Mouse (Mus musculus) naive thymus-derived CD4-positive, alpha-beta T cell, adult 2 months (primary cell): ENCODE data around the gene Vmn1r8.
"Not testable (repeated sequence)": the region's sequence is repeated elsewhere in the genome, so short reads cannot be mapped to it uniquely, and the experiment has no call there.

Experiments
- DNase-seq: peaks from one replicate; pipeline ENCODE4 v3.0.0-alpha.2; 2011; ENCODE audit warnings: low read depth

Gene Vmn1r8

GRCm38 (mm10) chr6:57031984-57032383 lies at the start of gene Vmn1r8:
Vmn1r8 (plus strand) TSS chr6:57032284.
- DNase-seq = no peak

- DNase-seq = no peak
Observed at GRCm38 (mm10) chr6:56996943-56997342, 35.1 kb upstream of the Vmn1r8 start, which contains the start of gene Vmn1r6. Vmn1r6 (plus strand) TSS chr6:56997243.

DNA sequence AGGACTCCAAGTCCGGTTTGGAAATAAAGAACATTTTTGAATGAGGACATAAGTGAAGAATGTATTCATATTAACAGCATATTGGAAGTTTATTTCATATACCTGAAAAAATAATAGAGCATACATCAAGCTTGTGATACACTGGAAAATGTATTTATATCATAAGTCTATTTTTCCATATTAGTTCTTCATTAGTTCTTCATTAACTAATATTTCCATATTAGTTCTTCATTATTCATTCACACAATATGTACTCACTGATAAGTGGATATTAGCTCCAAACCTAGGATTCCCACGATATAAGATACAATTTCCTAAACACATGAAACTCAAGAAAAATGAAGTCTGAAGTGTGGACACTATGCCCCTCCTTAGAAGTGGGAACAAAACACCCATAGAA lies 6.9 kb upstream of the Vmn1r8 start, which contains the start of gene Vmn1r7:
Vmn1r7 (minus strand) TSS at position 101 of the 400 bp plus-strand sequence.
- not testable (repeated sequence) for DNase-seq

DNA sequence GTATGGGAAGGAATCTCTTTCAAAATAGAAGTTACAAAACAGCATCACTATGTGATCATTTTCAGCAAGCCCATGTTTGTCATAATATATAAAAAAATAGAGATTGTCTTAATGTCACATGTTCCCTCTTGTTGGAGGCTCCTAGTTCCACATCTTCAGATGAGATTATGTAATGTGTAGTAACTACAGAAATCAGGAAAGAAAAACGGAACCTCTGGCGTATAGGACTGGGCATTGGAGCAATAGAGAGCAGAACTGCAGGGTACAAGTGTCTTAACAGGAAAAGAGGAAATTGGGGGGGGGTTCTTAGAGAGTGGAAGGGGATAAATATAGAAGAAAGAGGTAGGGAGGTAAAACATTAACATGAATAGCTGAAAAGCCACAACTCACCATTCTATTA lies 2.6 kb downstream of the Vmn1r8 start:
- DNase-seq = no peak

GRCm38 (mm10) chr6:57063730-57064129 lies 31.6 kb downstream of the Vmn1r8 start:
- no peak for DNase-seq

- DNase-seq = no peak
Observed at GRCm38 (mm10) chr6:57066487-57066886, 34.4 kb downstream of the Vmn1r8 start, which contains the start of gene Vmn1r9. Vmn1r9 (plus strand) TSS chr6:57066787.
